Mouse (Mus musculus) megakaryocyte, embryonic 14.5 days (primary cell): ENCODE data around the gene Ccsap.

Experiments used
- FLI1 ChIP-seq: IDR thresholded peaks from 2 replicates; pipeline ENCODE4 v1.6.1; 2012; ENCODE audit warnings: low read length, inconsistent platforms, mixed read lengths
- GATA1 ChIP-seq: IDR thresholded peaks from 3 replicates; pipeline ENCODE4 v1.6.1; 2012; ENCODE audit warnings: mixed read lengths, low read length, inconsistent platforms, borderline replicate concordance

- TF ChIP-seq FLI1: no peak
- TF ChIP-seq GATA1: no peak
These were observed 7.0 kb upstream of the Ccsap start for GRCm38 (mm10) chr8:123866971-123867370.
